Mouse (Mus musculus) Patski (cell line): ENCODE data around the gene Hmgcs2. TPM values are rescaled to one million over a fixed set of nuclear protein-coding genes. Genes with fewer than 3 reads are reported as not detected.

Experiments
- ATAC-seq: fragments of 100-300 bp; one replicate; pipeline ENCODE4 v1.8.0; 2021
- CTCF ChIA-PET: fragments of 350-600 bp; sonication (Branson Sonifier 250); formaldehyde crosslinking; loops from one replicate; lab custom pipeline; 2022; ENCODE audit warnings: inconsistent platforms; lab: Charles Lee
- POLR2A ChIA-PET: fragments of 350-600 bp; sonication (Branson Sonifier 250); formaldehyde crosslinking; loops from one replicate; lab custom pipeline; 2022; ENCODE audit warnings: antibody characterized with exemption, inconsistent platforms; lab: Charles Lee
- DNase-seq: peaks from one replicate; pipeline ENCODE4 v3.0.0-alpha.2; 2011; ENCODE audit warnings: low read depth, low spot score
- H3K27me3 ChIP-seq: fragments of 371-371 bp; one replicate; pipeline ENCODE4 v1.5.1; 2021
- CTCF ChIP-seq: fragments of 100-300 bp; IDR thresholded peaks from one replicate; pipeline ENCODE4 v1.5.1; 2021
- in situ Hi-C: fragments of 300-500 bp; cut with MboI; formaldehyde crosslinking; loops from 3 replicates; pipeline ENCODE4 v1.11.1; 2018; ENCODE audit warnings: low pct_unique_long_range_greater_than_20kb, mixed read lengths
- polyA plus RNA-seq: library from polyadenylated mRNA; unstranded; gene quantifications from one replicate; pipeline ENCODE4 v1.2.3, GENCODE M21; 2021

Gene Hmgcs2
- polyA plus RNA-seq, 1 experiment from 2014 or later = 0.01 TPM

DNA sequence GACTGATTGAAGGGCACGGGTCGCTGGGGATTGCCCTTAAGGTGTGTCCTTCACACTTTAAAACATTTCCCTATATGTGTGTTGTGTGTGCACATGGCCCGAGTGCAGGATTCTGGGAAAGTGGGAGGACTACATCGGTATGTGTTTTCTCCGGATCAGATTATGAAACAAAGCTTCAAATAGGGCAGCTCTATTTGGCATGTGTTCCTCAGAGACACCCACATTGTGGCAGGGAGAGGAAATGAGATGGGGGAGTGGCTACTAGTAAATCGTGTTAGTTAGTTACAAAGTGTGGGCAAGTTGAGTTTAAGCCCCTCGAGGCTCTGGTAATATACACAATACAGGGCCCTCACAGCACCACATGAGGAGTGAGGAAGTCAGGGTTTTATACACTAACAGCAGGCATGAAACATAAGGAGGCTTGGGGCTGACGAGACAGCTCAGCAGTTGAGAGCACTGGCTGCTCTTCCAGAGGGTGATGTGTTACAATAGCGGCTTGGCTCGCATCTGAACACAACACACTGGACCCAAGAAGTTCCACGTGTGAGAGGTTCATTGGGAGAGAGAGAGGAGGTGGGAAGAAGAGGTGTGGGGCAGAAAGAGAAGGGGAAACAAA, 30.3 kb upstream of the Hmgcs2 start:
- in situ Hi-C loops = no loop called here
- POLR2A ChIA-PET = no interaction called here
- TF ChIP-seq CTCF = no peak
- ATAC-seq = no peak
- CTCF ChIA-PET = interaction anchor here (1.8 kb wide), 1 partner anchor 10 kb away, joined by 5 read pairs; no protein-coding TSS in a partner anchor
- DNase-seq = no peak
- H3K27me3 ChIP-seq = no peaks in the 10 kb centered on the region

DNA sequence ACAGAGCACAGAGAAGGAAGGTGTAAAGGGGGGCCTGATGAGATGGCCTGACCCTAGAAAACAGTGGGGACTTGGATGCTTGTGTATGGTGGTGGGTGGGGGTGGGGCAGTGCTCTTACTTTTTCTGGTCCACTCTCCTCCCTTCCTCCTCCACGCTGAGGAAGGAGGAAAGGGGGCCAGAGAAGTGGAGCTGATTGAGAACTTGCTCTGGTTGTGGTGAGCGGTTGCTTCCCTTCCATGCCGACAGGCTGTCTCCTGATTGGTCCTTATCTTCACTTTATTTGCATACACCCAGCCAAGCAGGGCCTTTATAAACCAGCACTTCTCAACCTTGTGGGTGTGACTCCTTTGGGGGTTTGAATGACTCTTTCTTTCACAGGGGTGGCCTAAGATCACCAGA, 26.2 kb upstream of the Hmgcs2 start:
- no peak for TF ChIP-seq CTCF
- in situ Hi-C loops = no loop called here
- ATAC-seq (no peak), DNase-seq (no peak)
- CTCF ChIA-PET = no interaction called here
- no peaks in the 10 kb centered on the region for H3K27me3 ChIP-seq
- POLR2A ChIA-PET = no interaction called here

DNA sequence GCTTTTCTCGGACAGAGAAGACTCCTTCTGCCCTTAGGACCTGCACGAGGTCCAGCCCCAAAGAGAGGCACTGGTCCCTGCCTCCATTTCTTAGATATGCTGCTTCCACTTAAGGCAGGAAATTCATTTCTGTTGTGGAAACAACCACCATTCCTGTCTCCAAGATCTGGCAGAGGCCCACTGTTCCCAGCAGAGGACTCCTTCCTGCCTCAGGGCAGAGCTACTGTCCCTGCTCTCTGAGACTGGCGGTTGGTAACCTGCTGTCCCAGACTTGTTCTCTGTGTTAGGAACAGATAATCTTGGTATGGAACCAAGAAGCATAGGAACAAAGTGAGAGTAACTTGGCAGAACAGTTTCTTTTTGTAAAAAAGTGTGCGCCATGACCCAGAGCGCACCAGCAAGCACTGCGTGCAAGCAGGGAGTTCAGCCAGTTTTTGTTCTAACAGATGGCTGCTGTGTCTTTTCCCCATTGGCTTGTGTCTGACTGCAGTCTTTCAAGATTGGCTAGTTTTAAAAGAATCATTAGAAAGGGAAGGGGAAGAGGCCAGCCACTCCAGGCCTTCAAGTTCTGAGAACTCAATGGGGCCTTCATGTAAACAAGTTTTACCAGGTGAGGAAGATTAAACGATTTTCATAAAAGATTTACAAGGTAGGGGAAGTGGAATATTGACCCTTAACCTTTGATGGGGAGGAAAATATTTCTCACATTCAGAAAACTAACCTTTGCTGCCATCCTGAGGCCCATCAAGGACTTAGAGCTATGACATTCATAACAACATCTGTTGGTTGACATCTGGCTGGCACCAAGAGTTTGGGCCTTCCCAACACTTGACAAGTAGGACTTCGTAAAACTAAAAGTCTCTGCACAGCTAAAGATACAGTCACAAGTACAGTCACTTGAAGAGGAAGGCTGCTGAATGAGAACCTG, 25.3 kb upstream of the Hmgcs2 start:
- POLR2A ChIA-PET = no interaction called here
- H3K27me3 ChIP-seq = no peaks in the 10 kb centered on the region
- DNase-seq = no peak
- CTCF ChIA-PET = interaction anchor here (0.8 to 2.0 kb wide), 4 partner anchors 8 to 28 kb away, joined by 4 to 8 read pairs (median 5); no protein-coding TSS in a partner anchor
- in situ Hi-C loops = no loop called here
- no peak for ATAC-seq
- TF ChIP-seq CTCF = no peak

DNA sequence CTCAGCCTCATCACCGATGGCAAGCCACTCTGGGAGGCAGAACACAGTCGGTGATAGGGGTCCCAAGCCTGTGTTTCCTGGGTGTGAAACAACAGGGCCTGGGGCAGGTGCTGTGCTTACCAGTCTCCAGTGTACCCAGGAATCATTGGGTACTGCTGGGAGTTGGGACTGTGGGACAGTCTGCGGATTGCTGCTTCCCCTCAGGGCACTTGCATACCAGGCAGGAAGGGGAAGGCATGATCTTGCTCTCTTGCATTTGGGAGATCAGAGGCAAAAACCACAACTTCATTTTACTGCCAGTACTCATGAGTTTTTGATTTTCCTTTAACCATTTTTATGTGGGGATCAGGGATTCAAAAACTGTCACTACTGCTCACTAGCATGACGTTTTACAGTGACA, 21.5 kb upstream of the Hmgcs2 start:
- no peak for TF ChIP-seq CTCF
- CTCF ChIA-PET = interaction anchor here (1.8 kb wide), 1 partner anchor 12 kb away, joined by 4 read pairs; no protein-coding TSS in a partner anchor
- in situ Hi-C loops = no loop called here

DNA sequence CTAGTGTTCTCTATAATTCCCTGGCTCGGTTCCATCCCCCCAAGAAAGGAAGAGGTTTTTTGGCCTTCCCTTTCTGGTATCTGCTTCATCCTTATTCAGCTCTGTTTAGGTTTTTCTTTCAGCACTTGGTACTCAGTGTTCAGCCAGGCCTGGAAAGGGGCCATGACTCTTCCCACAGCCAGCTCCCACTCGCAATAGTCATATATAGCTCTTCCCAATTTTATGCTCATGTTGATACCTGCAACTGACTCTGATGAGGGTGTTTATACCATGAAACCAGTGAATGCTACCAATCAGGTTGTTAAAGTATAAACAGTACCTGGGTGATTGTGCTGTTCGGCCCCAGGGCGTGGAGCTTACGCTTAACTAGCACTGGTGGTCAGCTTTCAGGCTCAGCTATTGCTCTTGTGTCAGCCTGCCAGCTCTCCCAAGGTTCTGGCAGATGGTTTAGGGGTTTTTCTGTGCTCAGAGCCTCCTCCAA, 20.9 kb upstream of the Hmgcs2 start:
- ATAC-seq (no peak), DNase-seq (no peak)
- in situ Hi-C loops = no loop called here
- POLR2A ChIA-PET = no interaction called here
- CTCF ChIA-PET = interaction anchor here (0.9 to 1.8 kb wide), 5 partner anchors 9 to 95 kb away, joined by 3 to 5 read pairs (median 4); no protein-coding TSS in a partner anchor
- TF ChIP-seq CTCF = no peak
- H3K27me3 ChIP-seq = no peaks in the 10 kb centered on the region

More for the DNA sequence above, 21.5 kb upstream of the Hmgcs2 start:
- POLR2A ChIA-PET = no interaction called here
- DNase-seq (no peak), ATAC-seq (no peak)
- no peaks in the 10 kb centered on the region for H3K27me3 ChIP-seq

DNA sequence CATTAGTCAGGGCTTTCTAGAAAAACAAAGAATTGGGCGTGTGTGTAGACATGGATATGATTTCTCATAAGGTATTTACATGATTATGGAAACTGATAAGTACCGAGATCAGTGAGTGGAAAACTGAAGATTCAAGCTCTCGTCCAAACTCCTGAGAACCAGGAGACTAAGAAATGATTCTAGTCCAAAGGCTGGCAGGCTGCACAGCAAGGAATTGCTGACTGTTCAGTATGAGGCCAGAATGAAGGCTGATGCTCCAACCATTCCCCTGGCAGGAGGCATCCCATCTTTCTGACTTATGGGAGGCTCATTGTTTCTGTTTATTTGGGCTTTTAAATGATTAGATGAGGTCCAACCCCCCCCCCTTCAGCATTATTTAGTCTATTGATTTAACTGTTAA, 19.7 kb upstream of the Hmgcs2 start:
- ChIA-PET CTCF (interaction anchor here (1.0 to 1.8 kb wide), 6 partner anchors 10 to 34 kb away, joined by 3 to 5 read pairs (median 4); no protein-coding TSS in a partner anchor), POLR2A (no interaction called here)
- in situ Hi-C loops = no loop called here
- no peak for TF ChIP-seq CTCF
- H3K27me3 ChIP-seq = no peaks in the 10 kb centered on the region
- ATAC-seq (no peak), DNase-seq (no peak)

DNA sequence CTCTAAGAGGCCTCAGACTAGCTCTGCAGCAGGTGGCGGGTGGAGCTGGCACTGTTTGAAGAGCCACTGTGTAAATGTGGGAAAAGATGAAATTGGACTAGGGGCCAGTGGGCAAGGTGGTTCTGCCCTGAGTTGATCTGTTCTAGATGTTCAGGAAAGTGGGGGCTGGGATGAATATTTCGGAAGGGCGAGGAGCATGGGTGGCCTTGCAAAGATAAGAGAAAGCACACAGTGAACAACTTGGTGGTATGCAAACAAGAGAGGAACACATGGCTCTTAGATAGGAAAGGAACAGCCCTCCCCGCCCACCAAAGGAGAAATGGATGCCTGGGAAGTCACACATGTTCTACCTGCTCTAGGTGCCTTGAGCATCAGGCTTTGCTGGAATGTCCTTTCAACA, 18.8 kb upstream of the Hmgcs2 start:
- ATAC-seq = no peak
- H3K27me3 ChIP-seq = no peaks in the 10 kb centered on the region
- in situ Hi-C loops = no loop called here
- CTCF ChIA-PET = interaction anchor here (1.0 kb wide), 1 partner anchor 20 kb away, joined by 3 read pairs; no protein-coding TSS in a partner anchor
- DNase-seq = no peak
- POLR2A ChIA-PET = no interaction called here
- no peak for TF ChIP-seq CTCF

DNA sequence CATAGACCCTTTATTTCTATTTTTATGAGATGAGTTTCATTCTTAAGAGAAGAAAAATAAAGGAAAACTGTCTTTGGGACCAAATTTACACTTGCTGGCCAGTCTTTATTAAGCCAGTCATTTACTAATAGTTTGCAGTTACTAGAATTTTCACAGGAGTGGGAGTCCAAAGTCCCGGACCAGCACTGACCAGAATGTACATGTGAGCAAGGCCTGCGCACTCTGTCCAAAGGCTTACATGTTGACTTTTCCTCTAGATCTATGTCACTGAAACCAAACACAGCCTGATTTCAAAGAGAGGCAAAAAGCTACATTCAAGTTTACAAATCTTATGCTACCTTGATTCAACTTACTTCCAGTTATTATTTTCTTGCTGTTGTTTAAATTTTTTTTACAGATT, 18.1 kb upstream of the Hmgcs2 start:
- in situ Hi-C loops = no loop called here
- ChIA-PET CTCF (interaction anchor here (1.3 to 1.8 kb wide), 2 partner anchors 11 to 19 kb away, joined by 3 to 6 read pairs; no protein-coding TSS in a partner anchor), POLR2A (no interaction called here)
- no peak for ATAC-seq
- no peak for TF ChIP-seq CTCF
- no peak for DNase-seq
- H3K27me3 ChIP-seq = no peaks in the 10 kb centered on the region

DNA sequence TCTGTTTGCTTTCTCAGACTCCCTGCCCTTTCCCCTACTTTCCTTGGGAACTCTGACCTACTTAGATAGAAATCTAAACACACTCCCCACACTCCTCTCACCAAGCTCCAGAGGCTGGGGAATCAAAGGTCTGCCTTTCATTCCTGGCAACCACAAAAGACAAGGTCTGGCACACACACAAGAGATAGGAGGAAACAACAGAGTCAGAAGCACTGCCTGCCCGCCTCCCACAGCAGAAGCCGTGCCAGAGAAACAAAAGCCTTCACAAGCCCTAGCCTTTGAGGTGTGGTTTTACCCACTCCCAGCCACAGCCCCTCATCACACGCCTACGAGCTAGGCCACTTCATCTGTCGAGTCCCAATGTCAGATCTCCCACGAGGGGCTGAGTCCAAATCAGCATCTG, 13.0 kb upstream of the Hmgcs2 start:
- no peak for DNase-seq
- H3K27me3 ChIP-seq = no peaks in the 10 kb centered on the region
- ATAC-seq = peak; percentile 39
- TF ChIP-seq CTCF = no peak
- in situ Hi-C loops = no loop called here
- POLR2A ChIA-PET = no interaction called here
- CTCF ChIA-PET = no interaction called here

DNA sequence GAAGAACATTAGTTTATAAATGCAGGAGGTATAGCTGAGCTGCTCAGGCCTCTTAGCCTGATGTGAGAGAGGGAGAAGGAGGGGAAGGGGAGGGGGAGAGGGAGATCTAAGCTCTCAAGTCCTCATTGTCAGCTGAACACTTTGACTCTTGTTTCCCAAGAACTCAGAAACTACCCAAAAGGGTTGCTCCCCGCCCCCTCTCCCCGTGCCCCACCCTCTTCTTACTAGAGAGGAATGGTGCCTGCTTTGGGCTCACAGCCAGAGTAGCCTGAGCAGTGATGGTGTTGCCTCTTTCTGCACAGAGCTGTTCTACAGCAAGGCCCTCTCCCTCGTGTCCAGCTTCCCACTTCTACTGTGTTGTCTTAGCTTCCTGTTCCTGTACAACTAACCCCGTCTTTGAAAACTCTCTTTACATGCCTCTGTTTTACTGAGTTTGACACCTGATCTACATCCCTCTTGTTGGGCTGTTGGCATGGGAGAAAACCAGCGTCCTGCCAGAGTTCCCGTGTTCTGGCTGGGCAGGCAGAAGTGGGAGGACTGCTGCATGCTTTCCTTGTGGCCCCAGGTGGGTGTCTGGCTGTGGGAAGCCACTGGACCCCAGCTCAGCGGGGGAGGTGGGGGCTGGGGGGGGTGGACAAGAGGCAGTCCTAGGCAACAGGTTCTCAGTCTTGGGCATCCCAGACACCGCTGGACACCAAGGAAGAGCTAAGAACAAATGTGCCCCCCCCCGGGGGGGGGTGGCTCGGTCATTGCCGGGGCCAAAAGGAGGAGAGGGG, 6.4 kb upstream of the Hmgcs2 start:
- DNase-seq (no peak), ATAC-seq (no peak)
- TF ChIP-seq CTCF = no peak
- CTCF ChIA-PET = interaction anchor here (2.2 kb wide), 1 partner anchor 11 kb away, joined by 6 read pairs; no protein-coding TSS in a partner anchor
- in situ Hi-C loops = no loop called here
- POLR2A ChIA-PET = no interaction called here
- H3K27me3 ChIP-seq = peaks cover 7% of the 10 kb centered on the region
